Mouse (Mus musculus): Measurements from ENCODE around the gene Diras1. TPM values are rescaled to one million over a fixed set of nuclear protein-coding genes. Genes with fewer than 3 reads are reported as not detected.
"Not testable (repeated sequence)": the region's sequence is repeated elsewhere in the genome, so short reads cannot be mapped to it uniquely, and the experiment has no call there.

Diras1 gene
- 29.7 and 32.2 TPM in 2 replicates for polyA plus RNA-seq (2014; fragmentation: Nextera tagmentation; extraction: Ambion mirVana)

DNA sequence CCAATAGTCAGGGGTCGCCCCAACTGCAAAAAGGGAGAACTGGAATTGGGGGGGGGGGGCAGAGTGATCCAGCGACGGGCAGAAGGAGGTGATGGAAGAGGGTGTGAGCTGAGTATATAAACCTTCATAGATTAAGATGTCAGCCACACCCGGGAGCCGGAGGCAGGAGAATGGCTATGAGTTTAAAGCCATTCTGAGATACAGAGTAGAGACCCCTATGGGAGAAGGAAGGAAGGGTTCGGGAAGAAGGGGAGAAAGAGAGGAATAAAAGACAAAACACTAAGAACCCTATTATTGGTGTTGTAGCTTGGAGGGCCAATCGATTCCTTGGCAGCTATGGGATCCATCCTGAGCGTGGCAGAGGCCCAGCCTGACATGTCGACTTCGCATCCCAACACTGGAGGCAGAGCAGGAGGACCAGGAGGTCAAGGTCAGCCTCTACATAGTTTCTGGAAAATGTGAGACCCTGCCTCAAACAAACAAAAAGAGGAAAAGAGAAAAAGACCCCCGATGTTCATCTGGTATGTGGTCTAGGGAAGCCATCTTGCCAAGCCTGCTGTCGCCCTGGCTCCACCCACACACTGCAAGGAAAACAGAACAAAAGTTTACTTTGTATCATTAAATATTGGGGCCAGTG is at the start of gene Diras1:
Gene Diras1 (minus strand): TSS at position 24 of the 637 bp plus-strand sequence.
- peaks cover 17% of the 10 kb centered on the region for H3K36me3 ChIP-seq (replicated peaks; ENCODE audit: control insufficient read depth, insufficient read depth)
- DNase-seq (ENCODE audit: low spot score) (no peak), ATAC-seq (ENCODE audit: low FRiP score) (peak; percentile 22; the same call in 1 of the 2 replicates)
- H3K9me3 ChIP-seq (ENCODE audit: control insufficient read depth, low read length): no peaks in the 10 kb centered on the region
- 49% methylated on average over 12 of the region's 12 CpGs for WGBS
- H3K9ac ChIP-seq: peak within 1 kb of the TSS; percentile 88
- H3K4me3 ChIP-seq (replicated peaks; ENCODE audit: low read length): peak within 1 kb of the TSS; percentile 67
- peaks cover 17% of the 10 kb centered on the region for H3K4me1 ChIP-seq (replicated peaks; ENCODE audit: control insufficient read depth, insufficient read depth, low read length)
- peaks cover 19% of the 10 kb centered on the region for H3K27me3 ChIP-seq (ENCODE audit: control insufficient read depth, insufficient read depth, low read length)
- H3K4me2 ChIP-seq (replicated peaks): peak within 1 kb of the TSS; percentile 92
- peak within 1 kb of the TSS; percentile 9; the same call in 1 of the 2 replicates for H3K27ac ChIP-seq

DNA sequence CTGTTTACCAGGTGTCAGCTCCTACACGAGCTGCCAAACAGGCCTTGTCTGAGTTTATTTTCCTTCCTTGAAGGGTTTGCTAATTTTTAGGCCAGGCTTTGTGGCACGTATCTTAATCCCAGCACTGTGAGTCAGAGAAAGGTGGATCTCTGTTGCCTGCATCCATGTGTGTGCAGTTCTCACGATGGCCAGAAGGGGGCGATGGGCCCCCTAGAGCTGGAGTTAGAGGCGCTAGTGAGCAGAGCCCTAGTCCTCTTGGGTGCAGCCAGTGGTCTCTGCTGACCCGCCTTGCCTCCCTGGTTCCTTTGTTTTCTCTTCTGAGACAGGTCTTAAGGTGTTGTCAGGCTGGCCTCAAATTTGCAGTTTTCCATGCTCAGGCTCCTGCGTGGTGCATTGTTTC is 48.0 kb upstream of the Diras1 start:
- Histone ChIP-seq H3K9ac (no peak overlapping the region), H3K4me2 (replicated peaks) (no peak overlapping the region), H3K27ac (no peak overlapping the region), H3K4me3 (replicated peaks; ENCODE audit: low read length) (no peak overlapping the region), H3K9me3 (ENCODE audit: control insufficient read depth, low read length) (no peaks in the 10 kb centered on the region), H3K27me3 (ENCODE audit: control insufficient read depth, insufficient read depth, low read length) (no peaks in the 10 kb centered on the region), H3K36me3 (replicated peaks; ENCODE audit: control insufficient read depth, insufficient read depth) (peaks cover 47% of the 10 kb centered on the region), H3K4me1 (replicated peaks; ENCODE audit: control insufficient read depth, insufficient read depth, low read length) (peaks cover 17% of the 10 kb centered on the region)
- ATAC-seq (ENCODE audit: low FRiP score): no peak
- WGBS: 68% methylated on average over 7 of the region's 7 CpGs
- no peak for DNase-seq (ENCODE audit: low spot score)

DNA sequence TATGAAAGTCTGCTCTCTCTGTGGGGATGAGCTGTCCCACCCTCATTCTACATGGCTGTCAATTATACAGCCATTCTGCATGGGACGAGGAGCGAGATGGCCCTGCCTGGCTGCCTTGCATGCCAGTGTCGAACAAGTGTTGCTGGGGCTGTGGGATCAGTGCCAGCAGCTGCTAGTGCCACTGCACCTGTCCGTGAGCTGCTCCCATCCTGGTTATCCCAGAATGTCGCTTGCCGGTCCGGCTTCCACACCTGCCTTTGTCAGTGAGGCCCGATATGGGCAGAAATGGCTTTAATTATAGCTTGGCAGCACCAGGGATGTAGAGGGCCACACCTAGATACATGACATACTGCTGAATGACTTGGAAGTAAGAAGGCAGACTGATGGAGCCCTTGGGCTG is 46.8 kb upstream of the Diras1 start:
- H3K4me2 ChIP-seq (replicated peaks): no peak overlapping the region
- peaks cover 35% of the 10 kb centered on the region for H3K36me3 ChIP-seq (replicated peaks; ENCODE audit: control insufficient read depth, insufficient read depth)
- H3K9ac ChIP-seq: no peak overlapping the region
- peaks cover 17% of the 10 kb centered on the region for H3K4me1 ChIP-seq (replicated peaks; ENCODE audit: control insufficient read depth, insufficient read depth, low read length)
- no peaks in the 10 kb centered on the region for H3K9me3 ChIP-seq (ENCODE audit: control insufficient read depth, low read length)
- H3K4me3 ChIP-seq (replicated peaks; ENCODE audit: low read length): no peak overlapping the region
- H3K27ac ChIP-seq: no peak overlapping the region
- no peak for DNase-seq (ENCODE audit: low spot score)
- WGBS: 94% methylated on average over 8 of the region's 8 CpGs
- no peaks in the 10 kb centered on the region for H3K27me3 ChIP-seq (ENCODE audit: control insufficient read depth, insufficient read depth, low read length)
- no peak for ATAC-seq (ENCODE audit: low FRiP score)

DNA sequence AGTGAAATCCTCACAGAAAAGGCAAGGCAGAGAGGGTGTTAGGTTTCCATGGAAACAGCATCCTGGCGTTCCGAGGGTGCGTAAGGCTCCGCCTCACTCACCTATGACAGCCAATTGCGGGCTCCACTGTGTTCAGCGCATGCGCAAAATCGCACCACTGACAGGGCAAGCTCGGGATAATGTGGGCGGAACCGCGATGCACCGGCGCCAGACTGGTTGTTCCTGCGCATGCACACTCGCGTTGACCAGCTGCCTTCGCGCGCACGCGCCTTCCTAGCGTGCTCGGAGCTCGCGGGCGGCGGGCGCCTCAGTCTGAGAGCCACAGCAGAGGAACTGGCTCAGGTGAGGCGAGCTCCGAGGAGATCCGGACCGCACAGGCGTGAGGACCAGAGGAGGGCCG is 44.4 kb upstream of the Diras1 start, which contains the start of gene Thop1:
Gene Thop1 (plus strand): TSS at position 200 of the 400 bp plus-strand sequence.
- Histone ChIP-seq H3K27me3 (ENCODE audit: control insufficient read depth, insufficient read depth, low read length) (no peaks in the 10 kb centered on the region), H3K36me3 (replicated peaks; ENCODE audit: control insufficient read depth, insufficient read depth) (peaks cover 17% of the 10 kb centered on the region), H3K9ac (peak within 1 kb of the TSS; percentile 83), H3K9me3 (ENCODE audit: control insufficient read depth, low read length) (no peaks in the 10 kb centered on the region), H3K27ac (peak within 1 kb of the TSS; percentile 60), H3K4me3 (replicated peaks; ENCODE audit: low read length) (peak within 1 kb of the TSS; percentile 70), H3K4me1 (replicated peaks; ENCODE audit: control insufficient read depth, insufficient read depth, low read length) (peaks cover 17% of the 10 kb centered on the region), H3K4me2 (replicated peaks) (peak within 1 kb of the TSS; percentile 79)
- under 1% methylated on average over 35 of the region's 35 CpGs for WGBS
- peak; percentile 97 for ATAC-seq (ENCODE audit: low FRiP score)
- peak; percentile 99 for DNase-seq (ENCODE audit: low spot score)

DNA sequence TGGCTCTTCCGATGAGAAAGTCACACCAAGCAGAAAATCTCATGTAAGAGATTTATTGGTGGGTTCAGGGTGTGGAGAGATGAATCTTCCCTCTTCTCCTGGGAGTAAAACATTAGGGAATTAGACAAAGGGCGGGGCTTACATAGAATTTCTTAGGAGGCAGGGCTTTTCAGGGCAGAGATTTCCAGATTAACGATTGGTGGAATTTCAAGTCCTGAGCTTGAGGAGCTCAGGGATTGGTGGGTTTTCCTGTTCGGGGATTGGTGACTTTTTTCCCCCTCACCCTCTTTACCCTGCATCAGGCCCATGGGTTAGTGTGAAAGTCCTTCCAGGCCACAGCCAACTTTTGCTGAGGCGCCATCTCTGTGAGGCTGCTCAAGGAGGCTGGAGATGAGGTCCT is 43.2 kb upstream of the Diras1 start:
- ATAC-seq (ENCODE audit: low FRiP score) (no peak), DNase-seq (ENCODE audit: low spot score) (no peak)
- peaks cover 17% of the 10 kb centered on the region for H3K4me1 ChIP-seq (replicated peaks; ENCODE audit: control insufficient read depth, insufficient read depth, low read length)
- no peak overlapping the region for H3K27ac ChIP-seq
- no peak overlapping the region for H3K4me3 ChIP-seq (replicated peaks; ENCODE audit: low read length)
- H3K9me3 ChIP-seq (ENCODE audit: control insufficient read depth, low read length): no peaks in the 10 kb centered on the region
- 0 out of 2 replicates have a peak overlapping the region, but pooled peaks have one; percentile 39 for H3K9ac ChIP-seq
- WGBS: 78% methylated on average over 5 of the region's 5 CpGs
- no peak overlapping the region for H3K4me2 ChIP-seq (replicated peaks)
- H3K36me3 ChIP-seq (replicated peaks; ENCODE audit: control insufficient read depth, insufficient read depth): peaks cover 7% of the 10 kb centered on the region; the same call in 1 of the 2 replicates
- no peaks in the 10 kb centered on the region for H3K27me3 ChIP-seq (ENCODE audit: control insufficient read depth, insufficient read depth, low read length)

DNA sequence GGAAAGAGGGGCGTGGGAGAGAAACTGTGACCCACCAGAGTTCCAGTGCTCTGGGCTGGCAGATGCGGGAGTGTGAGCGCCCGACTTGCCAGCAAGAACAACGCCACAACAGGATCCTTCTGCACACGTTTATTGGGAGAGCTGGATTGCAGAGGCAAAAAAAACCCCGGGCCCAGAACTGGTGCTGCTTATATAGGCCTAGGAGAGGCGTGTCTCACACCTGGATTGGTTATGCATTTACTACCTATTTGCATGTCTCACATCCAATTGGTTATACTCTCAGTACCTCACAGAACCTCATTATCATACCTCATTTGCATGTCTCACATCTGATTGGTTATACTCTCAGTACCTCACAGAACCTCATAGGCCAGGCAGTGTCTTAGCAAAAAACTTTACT is 39.1 kb upstream of the Diras1 start:
- 85% methylated on average over 8 of the region's 8 CpGs for WGBS
- not testable (repeated sequence) for H3K27me3 ChIP-seq (ENCODE audit: control insufficient read depth, insufficient read depth, low read length); H3K4me2 ChIP-seq (replicated peaks); H3K9me3 ChIP-seq (ENCODE audit: control insufficient read depth, low read length); H3K27ac ChIP-seq; H3K9ac ChIP-seq; H3K36me3 ChIP-seq (replicated peaks; ENCODE audit: control insufficient read depth, insufficient read depth); ATAC-seq (ENCODE audit: low FRiP score); H3K4me3 ChIP-seq (replicated peaks; ENCODE audit: low read length); DNase-seq (ENCODE audit: low spot score); H3K4me1 ChIP-seq (replicated peaks; ENCODE audit: control insufficient read depth, insufficient read depth, low read length)

DNA sequence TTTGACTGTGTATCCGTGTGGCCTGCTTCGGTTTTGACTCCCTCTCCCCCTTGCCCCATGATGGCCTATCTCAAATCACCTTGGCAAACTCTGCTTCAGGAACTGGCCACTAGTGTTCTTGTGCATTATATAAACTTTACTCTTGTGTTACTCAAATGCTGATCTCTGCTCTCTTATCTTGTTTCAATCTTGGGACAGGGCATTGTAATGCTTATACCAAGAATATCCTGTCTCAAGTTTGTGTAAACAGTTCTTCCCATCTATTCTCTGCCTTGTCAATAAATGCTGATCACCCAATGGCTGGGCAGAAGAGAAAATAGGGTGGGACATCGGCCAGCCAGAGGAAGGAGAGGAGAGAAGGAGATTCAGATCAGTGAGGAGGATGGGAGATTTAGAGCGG is 37.2 kb upstream of the Diras1 start:
- Histone ChIP-seq H3K9ac (no peak overlapping the region), H3K4me2 (replicated peaks) (no peak overlapping the region), H3K4me1 (replicated peaks; ENCODE audit: control insufficient read depth, insufficient read depth, low read length) (peaks cover 18% of the 10 kb centered on the region), H3K36me3 (replicated peaks; ENCODE audit: control insufficient read depth, insufficient read depth) (no peaks in the 10 kb centered on the region), H3K27ac (no peak overlapping the region), H3K9me3 (ENCODE audit: control insufficient read depth, low read length) (no peaks in the 10 kb centered on the region), H3K4me3 (replicated peaks; ENCODE audit: low read length) (no peak overlapping the region), H3K27me3 (ENCODE audit: control insufficient read depth, insufficient read depth, low read length) (no peaks in the 10 kb centered on the region)
- DNase-seq (ENCODE audit: low spot score) (no peak), ATAC-seq (ENCODE audit: low FRiP score) (no peak)
- 66% methylated on average over 4 of the region's 4 CpGs for WGBS

DNA sequence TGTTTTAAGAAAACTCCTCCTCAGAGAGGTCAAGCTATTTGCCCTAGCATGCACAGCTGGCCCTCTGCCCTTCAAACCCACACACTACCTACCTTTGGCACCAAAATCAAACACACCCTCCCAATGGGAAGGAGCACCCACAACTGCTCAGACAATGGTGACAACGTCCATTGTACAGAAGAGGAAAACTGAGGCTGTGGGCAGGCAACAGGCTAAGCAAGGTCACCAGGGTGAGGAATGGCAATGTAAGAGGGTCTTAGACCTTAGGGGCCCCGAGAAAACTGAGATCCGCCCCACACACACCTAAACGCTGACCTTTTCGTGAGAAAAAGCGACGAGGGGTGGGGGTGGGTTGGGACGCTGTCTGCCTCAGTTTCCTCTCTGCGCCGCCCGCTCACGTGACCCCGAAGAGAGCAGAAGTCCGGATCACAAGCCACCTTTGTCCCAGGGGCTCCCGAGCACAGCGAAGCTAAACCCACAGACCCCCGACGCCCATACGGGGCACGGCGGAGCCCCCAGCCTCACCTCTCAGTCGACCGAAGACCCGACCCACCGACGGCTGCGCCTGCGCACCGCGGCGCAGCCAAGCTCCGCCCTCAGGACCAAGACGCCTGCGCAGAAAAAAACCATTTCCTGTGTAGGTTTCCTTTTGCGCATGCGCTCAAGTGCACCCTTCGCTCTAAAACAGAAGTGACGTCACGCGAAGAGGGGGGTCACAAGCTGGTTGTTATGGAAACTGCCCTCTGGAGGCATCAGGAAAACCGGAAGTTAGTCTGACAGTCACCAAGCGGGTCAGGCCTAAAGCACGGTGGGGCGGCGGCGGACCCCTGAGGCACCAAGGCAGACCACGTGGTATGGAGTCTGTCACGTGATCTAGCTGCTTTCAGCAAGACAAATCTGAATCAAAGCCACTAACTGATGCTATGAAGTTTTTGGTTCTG is 34.4 kb upstream of the Diras1 start, which contains the start of gene Sgta:
Gene Sgta (minus strand): TSS at position 579 of the 941 bp plus-strand sequence.
- Histone ChIP-seq H3K9me3 (ENCODE audit: control insufficient read depth, low read length) (no peaks in the 10 kb centered on the region), H3K4me1 (replicated peaks; ENCODE audit: control insufficient read depth, insufficient read depth, low read length) (peaks cover 18% of the 10 kb centered on the region), H3K27me3 (ENCODE audit: control insufficient read depth, insufficient read depth, low read length) (no peaks in the 10 kb centered on the region), H3K27ac (no peak within 1 kb of the TSS), H3K4me3 (replicated peaks; ENCODE audit: low read length) (peak within 1 kb of the TSS; percentile 61), H3K4me2 (replicated peaks) (peak within 1 kb of the TSS; percentile 73), H3K9ac (peak within 1 kb of the TSS; percentile 72), H3K36me3 (replicated peaks; ENCODE audit: control insufficient read depth, insufficient read depth) (peaks cover 4% of the 10 kb centered on the region; the same call in 1 of the 2 replicates)
- ATAC-seq (ENCODE audit: low FRiP score) (peak; percentile 94), DNase-seq (ENCODE audit: low spot score) (peak; percentile 100)
- WGBS: under 1% methylated on average over 48 of the region's 48 CpGs

DNA sequence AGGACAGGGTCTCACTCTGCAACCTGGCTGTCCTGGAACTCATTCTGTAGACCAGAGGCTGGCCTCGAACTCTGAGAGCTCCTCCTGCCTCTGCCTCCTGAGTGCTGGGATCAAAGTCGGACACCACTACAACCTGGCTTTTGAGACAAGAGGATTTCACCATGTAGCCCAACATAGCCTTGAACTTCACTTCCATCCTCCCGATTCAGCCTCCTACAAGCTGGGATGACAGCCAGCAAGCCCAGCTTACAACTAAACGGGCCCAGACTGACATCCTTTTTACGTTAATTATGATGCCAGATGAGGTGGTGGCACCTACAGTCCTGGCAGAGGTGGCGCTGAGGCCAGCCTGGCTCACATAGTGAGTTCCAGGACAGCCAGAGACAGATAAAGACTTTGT is 33.4 kb upstream of the Diras1 start:
- Histone ChIP-seq H3K36me3 (replicated peaks; ENCODE audit: control insufficient read depth, insufficient read depth) (peaks cover 4% of the 10 kb centered on the region; the same call in 1 of the 2 replicates), H3K4me2 (replicated peaks) (peak overlapping the region; percentile 73), H3K9ac (peak overlapping the region; percentile 72), H3K9me3 (ENCODE audit: control insufficient read depth, low read length) (no peaks in the 10 kb centered on the region), H3K27ac (no peak overlapping the region), H3K4me1 (replicated peaks; ENCODE audit: control insufficient read depth, insufficient read depth, low read length) (peaks cover 18% of the 10 kb centered on the region), H3K4me3 (replicated peaks; ENCODE audit: low read length) (peak overlapping the region; percentile 61), H3K27me3 (ENCODE audit: control insufficient read depth, insufficient read depth, low read length) (no peaks in the 10 kb centered on the region)
- ATAC-seq (ENCODE audit: low FRiP score) (no peak), DNase-seq (ENCODE audit: low spot score) (no peak)
- 94% methylated on average over 6 of the region's 6 CpGs for WGBS

Measured in hindbrain, embryonic 14.5 days (tissue).